Mouse (Mus musculus): Measurements from ENCODE around the gene 1500015O10Rik. TPM values are rescaled to one million over a fixed set of nuclear protein-coding genes. Genes with fewer than 3 reads are reported as not detected.

Gene 1500015O10Rik
- 0.22 and 0.25 TPM in 2 replicates for polyA plus RNA-seq (2012; rRNA removed)

DNA sequence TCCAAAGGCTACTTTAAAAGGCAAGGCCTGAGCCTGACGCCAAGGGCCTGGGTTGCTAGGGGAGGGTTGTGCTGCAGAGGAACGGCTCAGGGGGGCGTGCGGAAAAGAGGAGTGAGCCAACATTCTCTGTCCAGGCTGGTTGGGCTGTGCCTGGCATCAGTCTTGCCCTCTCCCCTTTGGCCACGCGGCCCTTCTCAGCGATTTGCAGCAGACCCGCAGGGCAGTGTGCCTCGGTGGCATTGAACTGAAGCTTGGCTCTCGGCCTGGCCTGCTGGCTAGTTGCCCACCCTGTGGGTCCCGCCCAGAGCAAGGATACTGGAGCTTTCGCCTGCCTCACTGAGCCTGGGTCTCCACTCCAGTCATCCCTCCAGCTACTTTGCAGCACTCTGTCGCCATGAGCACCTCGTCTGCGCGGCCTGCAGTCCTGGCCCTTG, at the start of gene 1500015O10Rik:
1500015O10Rik (plus strand) TSS at position 112 of the 434 bp plus-strand sequence.

Other genes with a start within 250 kb of the 1500015O10Rik start
- gene Uxs1, start 97.2 kb downstream of the 1500015O10Rik start, polyA plus RNA-seq (2012; rRNA removed) = 2.3 and 3.2 TPM in 2 replicates
- 2.9 and 4.0 TPM in 2 replicates for gene Tpp2, start 203.0 kb downstream of the 1500015O10Rik start, polyA plus RNA-seq (2012; rRNA removed)

All from stomach, adult 2 months (tissue).